Mouse (Mus musculus) lung, postnatal 4 days (tissue): ENCODE data around the gene Islr.

Source experiments
- DNase-seq, 2 experiments: peaks; one replicate each; pipeline ENCODE4 v3.0.0; 2021

Gene Islr

GRCm38 (mm10) chr9:58150733-58151361 lies 53.3 kb downstream of the Islr start:
- no peak for DNase-seq

- DNase-seq: no peak
Measured at GRCm38 (mm10) chr9:58148806-58149205, 55.3 kb downstream of the Islr start.

- no peak for DNase-seq
Measured at GRCm38 (mm10) chr9:58145417-58145816, 58.7 kb downstream of the Islr start.

GRCm38 (mm10) chr9:58144664-58145063 lies 59.4 kb downstream of the Islr start:
- DNase-seq: no peak

- peak; percentile 59 to 85 for DNase-seq
Measured at GRCm38 (mm10) chr9:58143419-58143818, 60.7 kb downstream of the Islr start.

GRCm38 (mm10) chr9:58139947-58140346 lies 64.2 kb downstream of the Islr start:
- DNase-seq: peak; percentile 67 to 77

GRCm38 (mm10) chr9:58135921-58136321 lies 68.2 kb downstream of the Islr start:
- no peak for DNase-seq

GRCm38 (mm10) chr9:58134906-58135305 lies 69.2 kb downstream of the Islr start:
- DNase-seq: no peak

- no peak for DNase-seq
Measured at GRCm38 (mm10) chr9:58133893-58134884, 69.9 kb downstream of the Islr start.

- no peak for DNase-seq
Measured at GRCm38 (mm10) chr9:58131735-58132134, 72.4 kb downstream of the Islr start.

GRCm38 (mm10) chr9:58130909-58131308 lies 73.2 kb downstream of the Islr start:
- DNase-seq: no peak

- no peak for DNase-seq
Measured at GRCm38 (mm10) chr9:58129508-58129907, 74.6 kb downstream of the Islr start.

- no peak for DNase-seq
Measured at GRCm38 (mm10) chr9:58128926-58129413, 75.1 kb downstream of the Islr start.

GRCm38 (mm10) chr9:58125811-58126210 lies 78.3 kb downstream of the Islr start:
- DNase-seq: no peak

- no peak for DNase-seq
Measured at GRCm38 (mm10) chr9:58125085-58125484, 79.0 kb downstream of the Islr start.

GRCm38 (mm10) chr9:58118671-58119070 lies 85.4 kb downstream of the Islr start, which contains the start of gene Ccdc33:
Ccdc33 (minus strand) TSS chr9:58118823.
- DNase-seq: peak in 1 of 2 experiments; percentile 22

- DNase-seq: no peak
Measured at GRCm38 (mm10) chr9:58116024-58116651, 88.0 kb downstream of the Islr start.

GRCm38 (mm10) chr9:58115297-58115925 lies 88.7 kb downstream of the Islr start:
- DNase-seq: no peak

GRCm38 (mm10) chr9:58114019-58114418 lies 90.1 kb downstream of the Islr start:
- no peak for DNase-seq

GRCm38 (mm10) chr9:58113279-58113884 lies 90.7 kb downstream of the Islr start:
- no peak for DNase-seq

GRCm38 (mm10) chr9:58112866-58113278 lies 91.2 kb downstream of the Islr start:
- no peak for DNase-seq

- DNase-seq: no peak
Measured at GRCm38 (mm10) chr9:58112321-58112751, 91.8 kb downstream of the Islr start.
